Mouse (Mus musculus) olfactory bulb, adult 2 months (tissue): ENCODE measurements around the gene Stn1.

Experiments used
- CTCF ChIP-seq: fragments of 200-500 bp; IDR thresholded peaks from 2 replicates; pipeline ENCODE4 v1.5.1; 2012; ENCODE audit warnings: low read depth, mild to moderate bottlenecking, low read length, moderate library complexity; ENCODE audit not compliant: insufficient read depth
- POLR2A ChIP-seq: fragments of 200-500 bp; IDR thresholded peaks from 2 replicates; pipeline ENCODE4 v1.6.1; 2012; ENCODE audit warnings: mild to moderate bottlenecking, low read depth, low read length, moderate library complexity; ENCODE audit not compliant: insufficient read depth

DNA sequence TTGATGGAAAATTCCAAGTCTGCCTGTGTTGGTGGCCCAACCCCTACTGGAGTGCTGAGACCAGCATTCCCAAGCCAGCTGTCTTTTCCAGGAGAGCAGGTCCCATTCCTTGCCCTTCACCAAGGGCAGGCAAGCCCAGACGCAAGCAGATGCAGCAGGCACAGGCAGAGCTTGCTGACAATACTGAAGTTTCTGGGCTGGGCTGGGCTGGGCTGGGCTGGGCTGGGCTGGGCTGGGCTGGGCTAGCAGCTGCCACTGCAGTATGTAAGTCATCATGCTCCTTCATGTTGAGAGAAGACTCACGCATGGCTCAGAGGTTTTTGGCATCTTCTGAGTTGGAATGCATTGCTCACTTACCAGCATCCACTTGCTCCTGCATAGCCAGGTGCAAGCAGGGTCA, 45.5 kb downstream of the Stn1 start:
- TF ChIP-seq CTCF (no peak), POLR2A (no peak)
